Mouse (Mus musculus): ENCODE results near the gene D2hgdh. TPM values are rescaled to one million over a fixed set of nuclear protein-coding genes. Genes with fewer than 3 reads are reported as not detected.

The D2hgdh gene
- 15.4 and 18.5 TPM in 2 replicates for polyA plus RNA-seq (2015; fragmentation: Nextera tagmentation; extraction: Ambion mirVana)

DNA sequence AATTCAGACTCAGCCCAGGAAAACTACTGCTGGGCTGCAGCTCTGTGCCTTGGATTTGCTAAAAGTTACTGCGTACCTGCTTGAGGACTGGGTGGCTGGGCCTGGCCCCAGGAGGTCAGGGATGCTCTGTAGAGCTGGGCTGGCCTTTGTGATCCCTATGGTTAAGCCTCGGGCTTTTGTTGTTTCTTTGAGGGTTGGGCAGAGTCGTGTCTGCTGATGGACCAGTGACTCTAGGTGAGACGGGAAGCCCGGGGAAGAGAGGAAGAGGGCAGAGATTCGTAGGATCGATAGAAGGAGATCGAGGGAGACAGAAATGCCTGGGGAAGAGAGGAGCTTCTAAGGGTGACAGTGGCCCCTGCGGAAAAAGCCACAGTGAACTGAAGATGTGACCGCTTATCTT lies at the start of gene D2hgdh:
TSS of gene D2hgdh (plus strand) at position 301 of the 400 bp plus-strand sequence.
- ATAC-seq (replicated peaks; ENCODE audit: insufficient number of reproducible peaks, insufficient read depth, low FRiP score, low read depth) = peak; percentile 3; the same call in 1 of the 2 replicates
- Histone ChIP-seq H3K4me3 (peak within 1 kb of the TSS; percentile 58), H3K27me3 (no peaks in the 10 kb centered on the region), H3K36me3 (peaks cover 23% of the 10 kb centered on the region), H3K4me1 (replicated peaks) (peaks cover 14% of the 10 kb centered on the region), H3K9me3 (replicated peaks) (no peaks in the 10 kb centered on the region), H3K4me2 (peak within 1 kb of the TSS; percentile 79), H3K9ac (peak within 1 kb of the TSS; percentile 56), H3K27ac (peak within 1 kb of the TSS; percentile 95)
- WGBS = 14% methylated on average over 10 of the region's 10 CpGs

- 90% methylated on average over 5 of the region's 5 CpGs for WGBS
- no peak overlapping the region for H3K4me2 ChIP-seq
- H3K27ac ChIP-seq = no peak overlapping the region
- H3K27me3 ChIP-seq = no peaks in the 10 kb centered on the region
- H3K36me3 ChIP-seq = peaks cover 70% of the 10 kb centered on the region
- H3K9ac ChIP-seq = no peak overlapping the region
- no peaks in the 10 kb centered on the region for H3K9me3 ChIP-seq (replicated peaks)
- no peak for ATAC-seq (replicated peaks; ENCODE audit: insufficient number of reproducible peaks, insufficient read depth, low FRiP score, low read depth)
- no peak overlapping the region for H3K4me3 ChIP-seq
- H3K4me1 ChIP-seq (replicated peaks) = no peaks in the 10 kb centered on the region
These were observed 48.0 kb upstream of the D2hgdh start for GRCm38 (mm10) chr1:93776686-93777085.

- ATAC-seq (replicated peaks; ENCODE audit: insufficient number of reproducible peaks, insufficient read depth, low FRiP score, low read depth) = no peak
- no peak overlapping the region for H3K4me3 ChIP-seq
- no peaks in the 10 kb centered on the region for H3K4me1 ChIP-seq (replicated peaks)
- H3K27ac ChIP-seq = no peak overlapping the region
- no peaks in the 10 kb centered on the region for H3K27me3 ChIP-seq
- no peak overlapping the region for H3K4me2 ChIP-seq
- 84% methylated on average over 2 of the region's 2 CpGs for WGBS
- no peak overlapping the region for H3K9ac ChIP-seq
- no peaks in the 10 kb centered on the region for H3K9me3 ChIP-seq (replicated peaks)
- H3K36me3 ChIP-seq = peaks cover 84% of the 10 kb centered on the region
These were observed 37.8 kb upstream of the D2hgdh start for GRCm38 (mm10) chr1:93786912-93787311.

GRCm38 (mm10) chr1:93794526-93794925 lies 30.2 kb upstream of the D2hgdh start:
- no peaks in the 10 kb centered on the region for H3K9me3 ChIP-seq (replicated peaks)
- 96% methylated on average over 8 of the region's 8 CpGs for WGBS
- no peak for ATAC-seq (replicated peaks; ENCODE audit: insufficient number of reproducible peaks, insufficient read depth, low FRiP score, low read depth)
- H3K4me1 ChIP-seq (replicated peaks) = 0 out of 2 replicates have a peak, but pooled peaks cover 4% of the 10 kb centered on the region
- H3K4me2 ChIP-seq = no peak overlapping the region
- H3K36me3 ChIP-seq = peaks cover 59% of the 10 kb centered on the region
- no peak overlapping the region for H3K4me3 ChIP-seq
- H3K9ac ChIP-seq = no peak overlapping the region
- H3K27me3 ChIP-seq = no peaks in the 10 kb centered on the region
- H3K27ac ChIP-seq = no peak overlapping the region

GRCm38 (mm10) chr1:93795886-93796285 lies 28.8 kb upstream of the D2hgdh start:
- Histone ChIP-seq H3K4me2 (no peak overlapping the region), H3K9ac (no peak overlapping the region), H3K9me3 (replicated peaks) (no peaks in the 10 kb centered on the region), H3K27me3 (no peaks in the 10 kb centered on the region), H3K36me3 (peaks cover 50% of the 10 kb centered on the region), H3K4me3 (no peak overlapping the region), H3K27ac (peak overlapping the region; percentile 3; the same call in 1 of the 2 replicates), H3K4me1 (replicated peaks) (peaks cover 5% of the 10 kb centered on the region)
- 51% methylated on average over 8 of the region's 8 CpGs for WGBS
- no peak for ATAC-seq (replicated peaks; ENCODE audit: insufficient number of reproducible peaks, insufficient read depth, low FRiP score, low read depth)

DNA sequence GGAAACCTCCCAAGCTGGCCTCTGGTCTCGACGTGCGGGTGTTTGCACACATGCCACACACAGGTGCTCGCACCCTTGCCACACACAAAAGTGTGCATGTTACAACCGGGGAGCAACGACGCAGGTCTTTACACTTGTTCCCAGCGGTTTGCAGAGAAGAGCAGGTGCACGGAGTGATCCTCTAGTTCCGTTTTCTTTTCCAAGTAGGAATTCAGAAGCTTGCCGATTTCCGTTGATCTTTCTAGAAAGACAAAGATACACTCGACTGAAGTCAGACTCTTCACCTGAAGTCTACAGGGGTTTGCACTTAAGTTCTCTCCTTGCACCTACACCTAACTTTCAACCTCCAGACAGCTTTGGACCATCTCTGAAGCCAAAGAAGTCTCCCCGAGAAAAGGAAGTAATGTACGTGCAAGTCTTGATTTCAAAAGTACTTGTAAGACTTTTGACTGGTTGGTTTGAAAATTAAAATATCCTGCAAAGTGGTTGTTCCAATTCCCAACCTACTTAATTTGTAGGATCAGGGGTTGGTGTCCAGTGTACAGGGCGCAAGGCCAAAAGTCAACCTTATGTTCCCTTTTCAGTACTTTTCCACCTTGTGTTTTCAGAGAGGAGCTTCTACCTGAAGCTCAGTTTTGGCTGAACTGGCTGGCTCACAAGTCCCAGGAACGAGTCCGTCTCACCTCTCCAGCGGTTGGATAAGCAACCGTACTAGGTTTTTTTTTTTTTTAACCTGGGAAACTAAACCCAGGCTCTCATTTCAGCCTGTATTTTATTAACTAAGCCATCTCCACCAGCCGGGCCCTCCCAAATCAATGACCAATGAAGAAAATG lies 23.8 kb upstream of the D2hgdh start:
- Histone ChIP-seq H3K27me3 (no peaks in the 10 kb centered on the region), H3K4me3 (peak overlapping the region; percentile 85), H3K4me2 (peak overlapping the region; percentile 98), H3K9me3 (replicated peaks) (no peaks in the 10 kb centered on the region), H3K27ac (peak overlapping the region; percentile 98), H3K4me1 (replicated peaks) (peaks cover 36% of the 10 kb centered on the region), H3K9ac (peak overlapping the region; percentile 76), H3K36me3 (peaks cover 11% of the 10 kb centered on the region; the same call in 1 of the 2 replicates)
- 73% methylated on average over 21 of the region's 21 CpGs for WGBS
- ATAC-seq (replicated peaks; ENCODE audit: insufficient number of reproducible peaks, insufficient read depth, low FRiP score, low read depth) = no peak

DNA sequence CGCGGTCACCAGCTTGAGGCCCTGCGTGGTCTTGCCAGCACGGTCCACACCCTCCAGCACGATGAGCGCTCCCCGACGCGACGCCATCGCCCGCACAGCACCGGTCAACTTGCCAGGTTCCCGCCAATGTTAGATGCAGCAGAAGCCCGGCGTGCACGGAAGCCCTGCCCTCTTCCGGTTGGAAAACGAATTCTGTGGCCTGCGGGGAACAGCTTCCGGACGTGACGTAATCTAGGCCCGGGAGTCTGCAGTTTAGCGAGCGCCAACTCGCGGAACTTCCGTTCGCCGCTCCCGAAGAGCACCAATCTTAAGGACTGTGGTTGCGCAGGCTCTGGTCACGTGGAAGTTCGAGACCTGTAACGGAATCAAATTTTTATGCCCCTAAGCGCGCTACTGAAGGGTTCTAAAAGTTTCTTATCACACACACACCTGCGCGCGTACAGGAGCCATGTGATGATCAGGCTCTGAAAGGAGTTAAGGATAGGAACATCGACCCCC lies 22.9 kb upstream of the D2hgdh start, which contains the start of gene Dtymk:
TSS of gene Dtymk (minus strand) at position 194 of the 498 bp plus-strand sequence.
- ATAC-seq (replicated peaks; ENCODE audit: insufficient number of reproducible peaks, insufficient read depth, low FRiP score, low read depth) = peak; percentile 53
- WGBS = under 1% methylated on average over 42 of the region's 42 CpGs

DNA sequence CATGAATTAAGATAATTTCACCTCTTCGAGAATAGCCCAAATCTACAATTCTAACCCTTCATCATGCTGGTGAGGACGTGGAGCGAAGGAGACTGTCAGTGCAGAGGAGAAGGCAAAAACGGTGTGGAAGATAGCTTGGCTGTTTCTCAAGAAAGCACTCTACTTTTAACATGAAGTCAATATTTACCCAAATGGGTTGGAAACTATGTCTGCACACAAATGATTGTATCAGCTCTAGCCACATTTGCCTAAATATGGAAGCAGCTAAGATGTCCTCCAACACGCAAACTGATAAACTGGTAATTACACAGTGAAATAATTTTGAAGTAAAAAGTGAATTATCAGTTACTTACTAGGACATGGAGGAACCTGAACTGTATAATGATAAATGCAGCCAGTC lies 21.9 kb upstream of the D2hgdh start:
- Histone ChIP-seq H3K9me3 (replicated peaks) (no peaks in the 10 kb centered on the region), H3K4me1 (replicated peaks) (peaks cover 34% of the 10 kb centered on the region), H3K4me2 (peak overlapping the region; percentile 98), H3K9ac (no peak overlapping the region; the same call in 1 of the 2 replicates), H3K27me3 (no peaks in the 10 kb centered on the region), H3K27ac (peak overlapping the region; percentile 98), H3K4me3 (peak overlapping the region; percentile 85; the same call in 1 of the 2 replicates), H3K36me3 (peaks cover 24% of the 10 kb centered on the region; the same call in 1 of the 2 replicates)
- no peak for ATAC-seq (replicated peaks; ENCODE audit: insufficient number of reproducible peaks, insufficient read depth, low FRiP score, low read depth)
- 81% methylated on average over 5 of the region's 5 CpGs for whole genome bisulfite sequencing

More for the DNA sequence above, 22.9 kb upstream of the D2hgdh start, which contains the start of gene Dtymk:
- H3K9me3 ChIP-seq (replicated peaks) = no peaks in the 10 kb centered on the region
- no peaks in the 10 kb centered on the region for H3K27me3 ChIP-seq
- H3K36me3 ChIP-seq = peaks cover 18% of the 10 kb centered on the region; the same call in 1 of the 2 replicates
- H3K4me2 ChIP-seq = peak within 1 kb of the TSS; percentile 98
- peak within 1 kb of the TSS; percentile 85 for H3K4me3 ChIP-seq
- peak within 1 kb of the TSS; percentile 76 for H3K9ac ChIP-seq
- peak within 1 kb of the TSS; percentile 98 for H3K27ac ChIP-seq
- peaks cover 34% of the 10 kb centered on the region for H3K4me1 ChIP-seq (replicated peaks)

GRCm38 (mm10) chr1:93803556-93804507 lies 20.9 kb upstream of the D2hgdh start, which contains the start of gene Ing5:
Gene Ing5, plus strand, starts transcription at chr1:93803965.
- Histone ChIP-seq H3K4me1 (replicated peaks) (peaks cover 34% of the 10 kb centered on the region), H3K27me3 (no peaks in the 10 kb centered on the region), H3K9me3 (replicated peaks) (no peaks in the 10 kb centered on the region), H3K9ac (peak within 1 kb of the TSS; percentile 90), H3K27ac (peak within 1 kb of the TSS; percentile 98), H3K36me3 (peaks cover 31% of the 10 kb centered on the region), H3K4me2 (peak within 1 kb of the TSS; percentile 98), H3K4me3 (peak within 1 kb of the TSS; percentile 94)
- ATAC-seq (replicated peaks; ENCODE audit: insufficient number of reproducible peaks, insufficient read depth, low FRiP score, low read depth) = peak; percentile 97
- under 1% methylated on average over 93 of the region's 94 CpGs for WGBS

GRCm38 (mm10) chr1:93804818-93805217 lies 19.9 kb upstream of the D2hgdh start:
- Histone ChIP-seq H3K27me3 (no peaks in the 10 kb centered on the region), H3K9me3 (replicated peaks) (no peaks in the 10 kb centered on the region), H3K36me3 (peaks cover 30% of the 10 kb centered on the region), H3K4me3 (peak overlapping the region; percentile 94), H3K9ac (peak overlapping the region; percentile 16; the same call in 1 of the 2 replicates), H3K27ac (peak overlapping the region; percentile 98), H3K4me1 (replicated peaks) (peaks cover 34% of the 10 kb centered on the region), H3K4me2 (peak overlapping the region; percentile 98)
- no peak for ATAC-seq (replicated peaks; ENCODE audit: insufficient number of reproducible peaks, insufficient read depth, low FRiP score, low read depth)
- WGBS = 52% methylated on average over 4 of the region's 4 CpGs
